Mouse (Mus musculus): ENCODE results near the gene Trim63. TPM values are rescaled to one million over a fixed set of nuclear protein-coding genes. Genes with fewer than 3 reads are reported as not detected.

Trim63 gene
- polyA plus RNA-seq, 1 experiment from 2014 or later: 0.36 TPM

- Histone ChIP-seq H3K36me3 (no peaks in the 10 kb centered on the region), H3K27ac (replicated peaks) (peak overlapping the region; percentile 49; the same call in 1 of the 2 replicates), H3K9me3 (replicated peaks) (peaks cover under 1% of the 10 kb centered on the region), H3K4me3 (peak overlapping the region; percentile 8; the same call in 1 of the 2 replicates), H3K4me1 (peaks cover 14% of the 10 kb centered on the region), H3K27me3 (ENCODE audit: low read depth, poor library complexity, severe bottlenecking) (no peaks in the 10 kb centered on the region)
- WGBS: 24% methylated on average over 12 of the region's 12 CpGs
- DNase-seq (ENCODE audit: low spot score): peak; percentile 36
These were observed 7.4 kb upstream of the Trim63 start for GRCm38 (mm10) chr4:134307367-134308072.

GRCm38 (mm10) chr4:134310106-134310505 lies 4.8 kb upstream of the Trim63 start:
- WGBS: 88% methylated on average over 7 of the region's 7 CpGs
- no peak overlapping the region for H3K27ac ChIP-seq (replicated peaks)
- no peak for DNase-seq (ENCODE audit: low spot score)
- H3K4me3 ChIP-seq: no peak overlapping the region
- peaks cover 6% of the 10 kb centered on the region for H3K9me3 ChIP-seq (replicated peaks)
- H3K27me3 ChIP-seq (ENCODE audit: low read depth, poor library complexity, severe bottlenecking): no peaks in the 10 kb centered on the region
- H3K36me3 ChIP-seq: no peaks in the 10 kb centered on the region
- H3K4me1 ChIP-seq: peaks cover 22% of the 10 kb centered on the region

- 90% methylated on average over 9 of the region's 9 CpGs for WGBS
- Histone ChIP-seq H3K4me1 (peaks cover 25% of the 10 kb centered on the region), H3K27ac (replicated peaks) (no peak overlapping the region), H3K9me3 (replicated peaks) (peaks cover 6% of the 10 kb centered on the region), H3K36me3 (no peaks in the 10 kb centered on the region), H3K27me3 (ENCODE audit: low read depth, poor library complexity, severe bottlenecking) (0 out of 2 replicates have a peak, but pooled peaks cover 1% of the 10 kb centered on the region), H3K4me3 (no peak overlapping the region)
- no peak for DNase-seq (ENCODE audit: low spot score)
These were observed 4.3 kb upstream of the Trim63 start for GRCm38 (mm10) chr4:134310656-134311055.

- peaks cover 6% of the 10 kb centered on the region for H3K9me3 ChIP-seq (replicated peaks)
- H3K36me3 ChIP-seq: no peaks in the 10 kb centered on the region
- no peak for DNase-seq (ENCODE audit: low spot score)
- 0 out of 2 replicates have a peak, but pooled peaks cover 6% of the 10 kb centered on the region for H3K27me3 ChIP-seq (ENCODE audit: low read depth, poor library complexity, severe bottlenecking)
- no peak overlapping the region for H3K4me3 ChIP-seq
- 90% methylated on average over 9 of the region's 9 CpGs for WGBS
- H3K4me1 ChIP-seq: peaks cover 30% of the 10 kb centered on the region
- H3K27ac ChIP-seq (replicated peaks): no peak overlapping the region
These were observed 3.1 kb upstream of the Trim63 start for GRCm38 (mm10) chr4:134311784-134312183.

- H3K27ac ChIP-seq (replicated peaks): no peak overlapping the region
- no peaks in the 10 kb centered on the region for H3K36me3 ChIP-seq
- DNase-seq (ENCODE audit: low spot score): no peak
- 93% methylated on average over 5 of the region's 5 CpGs for WGBS
- peaks cover 6% of the 10 kb centered on the region for H3K9me3 ChIP-seq (replicated peaks)
- no peak overlapping the region for H3K4me3 ChIP-seq
- 0 out of 2 replicates have a peak, but pooled peaks cover 6% of the 10 kb centered on the region for H3K27me3 ChIP-seq (ENCODE audit: low read depth, poor library complexity, severe bottlenecking)
- peaks cover 25% of the 10 kb centered on the region for H3K4me1 ChIP-seq
These were observed 2.6 kb upstream of the Trim63 start for GRCm38 (mm10) chr4:134312341-134312740.

GRCm38 (mm10) chr4:134312901-134313300 lies 2.0 kb upstream of the Trim63 start:
- peaks cover 6% of the 10 kb centered on the region for H3K9me3 ChIP-seq (replicated peaks)
- WGBS: 92% methylated on average over 6 of the region's 6 CpGs
- H3K27ac ChIP-seq (replicated peaks): no peak overlapping the region
- H3K36me3 ChIP-seq: no peaks in the 10 kb centered on the region
- no peak overlapping the region for H3K4me3 ChIP-seq
- H3K27me3 ChIP-seq (ENCODE audit: low read depth, poor library complexity, severe bottlenecking): 0 out of 2 replicates have a peak, but pooled peaks cover 6% of the 10 kb centered on the region
- no peak for DNase-seq (ENCODE audit: low spot score)
- peaks cover 19% of the 10 kb centered on the region for H3K4me1 ChIP-seq

GRCm38 (mm10) chr4:134314081-134314655 lies 752 bp upstream of the Trim63 start:
- Histone ChIP-seq H3K36me3 (no peaks in the 10 kb centered on the region), H3K4me1 (peaks cover 16% of the 10 kb centered on the region), H3K27me3 (ENCODE audit: low read depth, poor library complexity, severe bottlenecking) (0 out of 2 replicates have a peak, but pooled peaks cover 6% of the 10 kb centered on the region), H3K9me3 (replicated peaks) (peaks cover 6% of the 10 kb centered on the region), H3K27ac (replicated peaks) (no peak overlapping the region), H3K4me3 (no peak overlapping the region)
- no peak for DNase-seq (ENCODE audit: low spot score)
- 86% methylated on average over 4 of the region's 4 CpGs for WGBS

- Histone ChIP-seq H3K4me3 (no peak overlapping the region), H3K27ac (replicated peaks) (peak overlapping the region; percentile 50), H3K9me3 (replicated peaks) (peaks cover 6% of the 10 kb centered on the region), H3K27me3 (ENCODE audit: low read depth, poor library complexity, severe bottlenecking) (0 out of 2 replicates have a peak, but pooled peaks cover 6% of the 10 kb centered on the region), H3K4me1 (peaks cover 16% of the 10 kb centered on the region), H3K36me3 (no peaks in the 10 kb centered on the region)
- 82% methylated on average over 9 of the region's 9 CpGs for WGBS
- no peak for DNase-seq (ENCODE audit: low spot score)
These were observed 550 bp downstream of the Trim63 start for GRCm38 (mm10) chr4:134315470-134315869.

- Histone ChIP-seq H3K36me3 (no peaks in the 10 kb centered on the region), H3K9me3 (replicated peaks) (peaks cover 6% of the 10 kb centered on the region), H3K27ac (replicated peaks) (no peak overlapping the region), H3K4me3 (no peak overlapping the region), H3K27me3 (ENCODE audit: low read depth, poor library complexity, severe bottlenecking) (0 out of 2 replicates have a peak, but pooled peaks cover 6% of the 10 kb centered on the region), H3K4me1 (peaks cover 16% of the 10 kb centered on the region)
- no peak for DNase-seq (ENCODE audit: low spot score)
- WGBS: 56% methylated on average over 16 of the region's 16 CpGs
These were observed 1.5 kb downstream of the Trim63 start for GRCm38 (mm10) chr4:134316390-134316789.

GRCm38 (mm10) chr4:134319074-134319473 lies 4.2 kb downstream of the Trim63 start:
- no peaks in the 10 kb centered on the region for H3K36me3 ChIP-seq
- H3K4me1 ChIP-seq: peaks cover 16% of the 10 kb centered on the region
- no peak overlapping the region for H3K4me3 ChIP-seq
- 0 out of 2 replicates have a peak, but pooled peaks cover 6% of the 10 kb centered on the region for H3K27me3 ChIP-seq (ENCODE audit: low read depth, poor library complexity, severe bottlenecking)
- no peaks in the 10 kb centered on the region for H3K9me3 ChIP-seq (replicated peaks)
- no peak for DNase-seq (ENCODE audit: low spot score)
- H3K27ac ChIP-seq (replicated peaks): no peak overlapping the region
- 93% methylated on average over 5 of the region's 5 CpGs for WGBS

GRCm38 (mm10) chr4:134319674-134320073 lies 4.8 kb downstream of the Trim63 start:
- H3K9me3 ChIP-seq (replicated peaks): no peaks in the 10 kb centered on the region
- no peak overlapping the region for H3K27ac ChIP-seq (replicated peaks)
- 78% methylated on average over 5 of the region's 5 CpGs for WGBS
- H3K4me3 ChIP-seq: no peak overlapping the region
- DNase-seq (ENCODE audit: low spot score): no peak
- H3K36me3 ChIP-seq: no peaks in the 10 kb centered on the region
- H3K27me3 ChIP-seq (ENCODE audit: low read depth, poor library complexity, severe bottlenecking): 0 out of 2 replicates have a peak, but pooled peaks cover 6% of the 10 kb centered on the region
- H3K4me1 ChIP-seq: peaks cover 13% of the 10 kb centered on the region

GRCm38 (mm10) chr4:134321524-134321923 lies 6.6 kb downstream of the Trim63 start:
- H3K9me3 ChIP-seq (replicated peaks): no peaks in the 10 kb centered on the region
- no peak for DNase-seq (ENCODE audit: low spot score)
- no peak overlapping the region for H3K4me3 ChIP-seq
- no peaks in the 10 kb centered on the region for H3K36me3 ChIP-seq
- 70% methylated on average over 3 of the region's 3 CpGs for WGBS
- H3K27ac ChIP-seq (replicated peaks): no peak overlapping the region
- H3K4me1 ChIP-seq: peaks cover 1% of the 10 kb centered on the region; the same call in 1 of the 2 replicates
- H3K27me3 ChIP-seq (ENCODE audit: low read depth, poor library complexity, severe bottlenecking): no peaks in the 10 kb centered on the region

GRCm38 (mm10) chr4:134324655-134325054 lies 9.7 kb downstream of the Trim63 start:
- DNase-seq (ENCODE audit: low spot score): no peak
- Histone ChIP-seq H3K9me3 (replicated peaks) (no peaks in the 10 kb centered on the region), H3K4me3 (no peak overlapping the region), H3K36me3 (no peaks in the 10 kb centered on the region), H3K27ac (replicated peaks) (no peak overlapping the region), H3K27me3 (ENCODE audit: low read depth, poor library complexity, severe bottlenecking) (no peaks in the 10 kb centered on the region), H3K4me1 (peaks cover 17% of the 10 kb centered on the region)
- 88% methylated on average over 5 of the region's 5 CpGs for WGBS

Measured in midbrain, embryonic 10.5 days (tissue).